Comparison of ENCODE assay signal across 18 mouse cellular contexts in genomic region chr13:42902859-42903258, GRCm38 (mm10).
DNase-seq lines count a peak whose midpoint lies in the region; ATAC-seq and TF ChIP-seq lines count a peak whose summit lies in the region.
"Had no signal": no experiment of that assay in that cellular context is flagged by ENCODE, and none has a peak within 500 bp of the region (broad histone marks: within the 10 kb centered on the region; RNA-seq: fewer than 3 reads in every experiment).

No protein-coding gene starts in this region.

- TF ChIP-seq CTCF in lung, adult 2 months (IDR thresholded peaks at IDR 0.05; ENCODE audit: insufficient read depth, low read length) = peak; percentile 38; the same call in 1 of the 2 replicates
- TF ChIP-seq CTCF in E14TG2a.4 (conservative IDR thresholded peaks at IDR 0.05; ENCODE audit: low read length) (peak; percentile 72), Patski (IDR thresholded peaks at IDR 0.05) (peak; percentile 32)

- peaks cover 25% of the 10 kb centered on the region for H3K4me1 ChIP-seq in hindbrain, embryonic 13.5 days (replicated peaks)
- peaks cover 13% of the 10 kb centered on the region for H3K4me1 ChIP-seq in hindbrain, embryonic 12.5 days
- peaks cover 4% of the 10 kb centered on the region; the same call in 1 of the 2 replicates for H3K4me1 ChIP-seq in lung, adult 2 months (ENCODE audit: control insufficient read depth, insufficient read depth, low read length)
- peaks cover 17% of the 10 kb centered on the region for H3K4me1 ChIP-seq in E14TG2a.4 (replicated peaks; ENCODE audit: low read depth, low read length)
- no peaks in the 10 kb centered on the region for H3K4me1 ChIP-seq in midbrain, embryonic 11.5 days (ENCODE audit: control insufficient read depth, insufficient read depth, low read length)
- H3K4me1 ChIP-seq: limb, embryonic 13.5 days; megakaryocyte, embryonic 14.5 days had no signal

- POLR2A ChIA-PET in Patski (lab: Charles Lee) = no interaction called here

- H3K4me3 ChIP-seq in hindbrain, embryonic 13.5 days = no peak overlapping the region
- no peak overlapping the region for H3K4me3 ChIP-seq in hindbrain, embryonic 12.5 days
- no peak overlapping the region for H3K4me3 ChIP-seq in lung, adult 2 months (replicated peaks; ENCODE audit: extremely low read depth, low read depth, low read length)
- H3K4me3 ChIP-seq in E14TG2a.4 (replicated peaks; ENCODE audit: low read length) = no peak overlapping the region
- no peak overlapping the region for H3K4me3 ChIP-seq in midbrain, embryonic 11.5 days (ENCODE audit: low read depth, low read length)
- H3K4me3 ChIP-seq: embryonic facial prominence, embryonic 10.5 days; erythroblast, embryonic 14.5 days; heart, embryonic 10.5 days; limb, embryonic 13.5 days; megakaryocyte, embryonic 14.5 days had no signal

- TF ChIP-seq POLR2A in lung, adult 2 months (IDR thresholded peaks at IDR 0.05; ENCODE audit: borderline replicate concordance, extremely low read depth, low read depth, low read length) = no peak

- WGBS in hindbrain, embryonic 13.5 days = 86% methylated on average over 3 of the region's 3 CpGs
- WGBS in hindbrain, embryonic 12.5 days = 84% methylated on average over 3 of the region's 3 CpGs
- 94% methylated on average over 3 of the region's 3 CpGs for WGBS in lung, adult 2 months
- 79% methylated on average over 3 of the region's 3 CpGs for WGBS in midbrain, embryonic 11.5 days

- DNase-seq in lung, adult 2 months = no peak
- no peak for DNase-seq in lung, postnatal 25 days (ENCODE audit: low spot score)
- DNase-seq in Patski (ENCODE audit: low read depth, low spot score) = no peak
- no peak for DNase-seq in cerebellum, adult 18-20 months
- no peak for DNase-seq in midbrain, embryonic 11.5 days (ENCODE audit: low spot score, missing footprints)
- DNase-seq: adrenal gland, postnatal 36 days; heart, postnatal 4 days; kidney, adult 11 months; right cerebral cortex, postnatal 4 days had no signal

- H3K36me3 ChIP-seq in hindbrain, embryonic 13.5 days = no peaks in the 10 kb centered on the region
- no peaks in the 10 kb centered on the region for H3K36me3 ChIP-seq in hindbrain, embryonic 12.5 days
- H3K36me3 ChIP-seq in E14TG2a.4 (ENCODE audit: insufficient read depth, low read length) = no peaks in the 10 kb centered on the region
- no peaks in the 10 kb centered on the region for H3K36me3 ChIP-seq in midbrain, embryonic 11.5 days (ENCODE audit: control insufficient read depth, insufficient read depth, low read length)
- H3K36me3 ChIP-seq: embryonic facial prominence, embryonic 10.5 days; heart, embryonic 10.5 days; limb, embryonic 13.5 days had no signal

- no peak for ATAC-seq in hindbrain, embryonic 13.5 days (ENCODE audit: low FRiP score)
- no peak for ATAC-seq in hindbrain, embryonic 12.5 days (ENCODE audit: low FRiP score)
- no peak for ATAC-seq in Patski
- no peak for ATAC-seq in midbrain, embryonic 11.5 days (ENCODE audit: low FRiP score)
- ATAC-seq: forebrain, embryonic 16.5 days had no signal

- H3K4me2 ChIP-seq in hindbrain, embryonic 13.5 days = no peak overlapping the region
- H3K4me2 ChIP-seq in hindbrain, embryonic 12.5 days (replicated peaks) = no peak overlapping the region
- H3K4me2 ChIP-seq in midbrain, embryonic 11.5 days = no peak overlapping the region
- H3K4me2 ChIP-seq: limb, embryonic 13.5 days had no signal

- in situ Hi-C loops in Patski (cut with MboI; ENCODE audit: low pct_unique_long_range_greater_than_20kb) = no loop called here

- no peaks in the 10 kb centered on the region for H3K27me3 ChIP-seq in hindbrain, embryonic 13.5 days
- H3K27me3 ChIP-seq in hindbrain, embryonic 12.5 days = no peaks in the 10 kb centered on the region
- no peaks in the 10 kb centered on the region for H3K27me3 ChIP-seq in E14TG2a.4 (ENCODE audit: insufficient read depth, low read length)
- H3K27me3 ChIP-seq in Patski = peaks cover 9% of the 10 kb centered on the region
- no peaks in the 10 kb centered on the region for H3K27me3 ChIP-seq in midbrain, embryonic 11.5 days (ENCODE audit: control insufficient read depth, insufficient read depth, low read length)
- H3K27me3 ChIP-seq: limb, embryonic 13.5 days; megakaryocyte, embryonic 14.5 days had no signal

- CTCF ChIA-PET in Patski (lab: Charles Lee) = no interaction called here

- no peak overlapping the region for H3K9ac ChIP-seq in hindbrain, embryonic 13.5 days
- H3K9ac ChIP-seq in hindbrain, embryonic 12.5 days = no peak overlapping the region
- no peak overlapping the region for H3K9ac ChIP-seq in midbrain, embryonic 11.5 days (ENCODE audit: low read length)
- H3K9ac ChIP-seq: limb, embryonic 13.5 days had no signal

- H3K9me3 ChIP-seq in hindbrain, embryonic 13.5 days = no peaks in the 10 kb centered on the region
- H3K9me3 ChIP-seq in hindbrain, embryonic 12.5 days (replicated peaks) = no peaks in the 10 kb centered on the region
- H3K9me3 ChIP-seq in E14TG2a.4 (ENCODE audit: low read length) = no peaks in the 10 kb centered on the region
- no peaks in the 10 kb centered on the region for H3K9me3 ChIP-seq in midbrain, embryonic 11.5 days (ENCODE audit: control insufficient read depth, low read length)
- H3K9me3 ChIP-seq: embryonic facial prominence, embryonic 10.5 days; heart, embryonic 10.5 days; limb, embryonic 13.5 days had no signal

- H3K27ac ChIP-seq in hindbrain, embryonic 13.5 days = 0 out of 2 replicates have a peak overlapping the region, but pooled peaks have one; percentile 8
- no peak overlapping the region for H3K27ac ChIP-seq in hindbrain, embryonic 12.5 days
- H3K27ac ChIP-seq in midbrain, embryonic 11.5 days (ENCODE audit: low read depth, low read length) = no peak overlapping the region
- H3K27ac ChIP-seq: embryonic facial prominence, embryonic 10.5 days; heart, embryonic 10.5 days; limb, embryonic 13.5 days had no signal
